Mouse (Mus musculus): ENCODE measurements around the gene Tlcd1. TPM values are rescaled to one million over a fixed set of nuclear protein-coding genes. Genes with fewer than 3 reads are reported as not detected.

Tlcd1 gene
- polyA plus RNA-seq, 1 experiment from 2014 or later, result 10.5 TPM

Small RNA genes lying within 50 kb of the gene (microRNA-seq; reads per million reads assigned to microRNA genes)
- gene Mir7653, result not detected

Other genes with a start within 250 kb of the Tlcd1 start
- gene Sez6, start 245.9 kb upstream of the Tlcd1 start, polyA plus RNA-seq (2016; fragmentation: Nextera tagmentation; extraction: Ambion mirVana), result 48.5 and 51.4 TPM in 2 replicates
- 29.5 and 29.7 TPM in 2 replicates for gene Phf12, start 194.0 kb upstream of the Tlcd1 start, polyA plus RNA-seq (2016; fragmentation: Nextera tagmentation; extraction: Ambion mirVana)
- 24.5 and 29.0 TPM in 2 replicates for gene Dhrs13, start 144.4 kb upstream of the Tlcd1 start, polyA plus RNA-seq (2016; fragmentation: Nextera tagmentation; extraction: Ambion mirVana)
- gene Flot2, start 138.8 kb upstream of the Tlcd1 start, polyA plus RNA-seq (2016; fragmentation: Nextera tagmentation; extraction: Ambion mirVana), result 74.8 and 81.0 TPM in 2 replicates
- 29.7 and 32.4 TPM in 2 replicates for gene Eral1, start 96.3 kb upstream of the Tlcd1 start, polyA plus RNA-seq (2016; fragmentation: Nextera tagmentation; extraction: Ambion mirVana)
- 25.3 and 27.9 TPM in 2 replicates for gene Fam222b, start 82.1 kb upstream of the Tlcd1 start, polyA plus RNA-seq (2016; fragmentation: Nextera tagmentation; extraction: Ambion mirVana)
- 153 and 174 TPM in 2 replicates for gene Traf4, start 11.1 kb upstream of the Tlcd1 start, polyA plus RNA-seq (2016; fragmentation: Nextera tagmentation; extraction: Ambion mirVana)
- 10.2 and 11.1 TPM in 2 replicates for gene Nek8, start within 50 bp of the Tlcd1 start, polyA plus RNA-seq (2016; fragmentation: Nextera tagmentation; extraction: Ambion mirVana)
- gene Rpl23a, start 6.9 kb downstream of the Tlcd1 start, polyA plus RNA-seq (2016; fragmentation: Nextera tagmentation; extraction: Ambion mirVana), result 895 and 982 TPM in 2 replicates
- 71.0 and 76.5 TPM in 2 replicates for gene Rab34, start 11.7 kb downstream of the Tlcd1 start, polyA plus RNA-seq (2016; fragmentation: Nextera tagmentation; extraction: Ambion mirVana)
- gene Proca1, start 16.7 kb downstream of the Tlcd1 start, polyA plus RNA-seq (2016; fragmentation: Nextera tagmentation; extraction: Ambion mirVana), result 2.5 and 2.9 TPM in 2 replicates
- 59.8 and 60.8 TPM in 2 replicates for gene Sdf2, start 69.0 kb downstream of the Tlcd1 start, polyA plus RNA-seq (2016; fragmentation: Nextera tagmentation; extraction: Ambion mirVana)
- 34.0 and 40.5 TPM in 2 replicates for gene Supt6, start 69.3 kb downstream of the Tlcd1 start, polyA plus RNA-seq (2016; fragmentation: Nextera tagmentation; extraction: Ambion mirVana)
- gene 2610507B11Rik, start 85.0 kb downstream of the Tlcd1 start, polyA plus RNA-seq (2016; fragmentation: Nextera tagmentation; extraction: Ambion mirVana), result 64.9 and 72.4 TPM in 2 replicates
- gene BC030499, start 114.1 kb downstream of the Tlcd1 start, polyA plus RNA-seq (2016; fragmentation: Nextera tagmentation; extraction: Ambion mirVana), result 0.20 and 0.52 TPM in 2 replicates
- gene Spag5, start 124.8 kb downstream of the Tlcd1 start, polyA plus RNA-seq (2016; fragmentation: Nextera tagmentation; extraction: Ambion mirVana), result 33.6 and 34.2 TPM in 2 replicates
- 16.8 and 17.2 TPM in 2 replicates for gene Aldoc, start 146.3 kb downstream of the Tlcd1 start, polyA plus RNA-seq (2016; fragmentation: Nextera tagmentation; extraction: Ambion mirVana)
- 66.4 and 73.6 TPM in 2 replicates for gene Pigs, start 151.7 kb downstream of the Tlcd1 start, polyA plus RNA-seq (2016; fragmentation: Nextera tagmentation; extraction: Ambion mirVana)
- gene Unc119, start 166.8 kb downstream of the Tlcd1 start, polyA plus RNA-seq (2016; fragmentation: Nextera tagmentation; extraction: Ambion mirVana), result 80.8 and 89.3 TPM in 2 replicates
- gene Foxn1, start 209.8 kb downstream of the Tlcd1 start, polyA plus RNA-seq (2016; fragmentation: Nextera tagmentation; extraction: Ambion mirVana), result not detected in 2 replicates
- gene Slc13a2, start 245.5 kb downstream of the Tlcd1 start, polyA plus RNA-seq (2016; fragmentation: Nextera tagmentation; extraction: Ambion mirVana), result not detected in 2 replicates

Data from neural tube, embryonic 12.5 days (tissue).